Mouse (Mus musculus): ENCODE measurements around the gene Dcaf8. TPM values are rescaled to one million over a fixed set of nuclear protein-coding genes. Genes with fewer than 3 reads are reported as not detected.

Dcaf8 gene
- 70.2 and 78.3 TPM in 2 replicates for polyA plus RNA-seq (2015; fragmentation: Nextera tagmentation; extraction: Ambion mirVana)

GRCm38 (mm10) chr1:172147835-172148278 is at the start of gene Dcaf8:
Gene Dcaf8, plus strand, starts transcription at chr1:172148084.

DNA sequence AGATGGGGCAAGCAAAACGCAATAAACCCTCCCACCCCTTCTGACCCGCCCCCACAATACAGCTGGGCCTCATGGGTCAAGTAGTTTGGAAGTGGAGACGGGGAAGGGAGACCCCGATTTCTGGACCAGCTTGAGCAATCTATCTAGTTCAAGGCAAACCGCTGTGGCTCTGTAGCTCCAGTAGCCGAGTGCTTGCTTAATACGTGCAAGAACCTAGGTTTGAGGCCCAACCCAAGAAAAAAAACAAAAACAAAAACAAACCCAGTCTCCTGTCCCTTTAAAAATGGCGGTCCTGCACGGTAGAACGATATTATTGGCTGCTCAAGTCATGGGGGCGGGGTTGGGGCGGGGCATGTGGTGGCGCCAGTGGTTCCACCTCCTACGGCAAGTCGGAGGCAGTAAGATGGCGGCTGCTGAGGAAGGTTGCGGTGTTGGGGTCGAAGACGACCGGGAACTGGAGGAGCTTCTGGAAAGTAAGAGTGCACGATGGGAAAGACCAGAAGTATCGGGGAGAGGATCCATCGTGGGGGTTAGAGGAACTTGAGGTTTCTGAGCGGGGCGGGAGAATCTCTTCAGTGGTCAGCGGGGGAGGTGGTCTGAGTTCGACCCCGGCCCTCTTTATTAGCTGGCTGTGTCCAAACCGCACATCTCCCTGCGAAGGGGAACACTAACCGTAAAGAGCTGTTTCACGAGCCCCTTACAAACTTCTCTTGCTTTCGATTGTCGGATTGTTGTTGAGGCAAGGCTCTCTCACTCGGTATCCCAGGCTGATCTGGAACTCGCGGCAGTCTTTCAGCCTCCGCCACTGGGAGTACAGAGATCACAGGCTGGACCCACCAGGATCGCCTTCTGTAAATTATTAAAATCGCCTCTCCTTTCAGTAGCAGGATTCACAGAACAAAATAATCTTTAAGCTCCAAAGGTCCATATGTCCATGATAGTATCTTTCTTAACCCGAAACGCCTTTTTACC is 21.2 kb upstream of the Dcaf8 start, which contains the start of gene Pex19:
Gene Pex19 (plus strand): TSS at position 380 of the 972 bp plus-strand sequence.

GRCm38 (mm10) chr1:172206141-172206917 is 58.4 kb downstream of the Dcaf8 start, which contains the start of gene Pea15a:
Gene Pea15a, minus strand, starts transcription at chr1:172206804.

DNA sequence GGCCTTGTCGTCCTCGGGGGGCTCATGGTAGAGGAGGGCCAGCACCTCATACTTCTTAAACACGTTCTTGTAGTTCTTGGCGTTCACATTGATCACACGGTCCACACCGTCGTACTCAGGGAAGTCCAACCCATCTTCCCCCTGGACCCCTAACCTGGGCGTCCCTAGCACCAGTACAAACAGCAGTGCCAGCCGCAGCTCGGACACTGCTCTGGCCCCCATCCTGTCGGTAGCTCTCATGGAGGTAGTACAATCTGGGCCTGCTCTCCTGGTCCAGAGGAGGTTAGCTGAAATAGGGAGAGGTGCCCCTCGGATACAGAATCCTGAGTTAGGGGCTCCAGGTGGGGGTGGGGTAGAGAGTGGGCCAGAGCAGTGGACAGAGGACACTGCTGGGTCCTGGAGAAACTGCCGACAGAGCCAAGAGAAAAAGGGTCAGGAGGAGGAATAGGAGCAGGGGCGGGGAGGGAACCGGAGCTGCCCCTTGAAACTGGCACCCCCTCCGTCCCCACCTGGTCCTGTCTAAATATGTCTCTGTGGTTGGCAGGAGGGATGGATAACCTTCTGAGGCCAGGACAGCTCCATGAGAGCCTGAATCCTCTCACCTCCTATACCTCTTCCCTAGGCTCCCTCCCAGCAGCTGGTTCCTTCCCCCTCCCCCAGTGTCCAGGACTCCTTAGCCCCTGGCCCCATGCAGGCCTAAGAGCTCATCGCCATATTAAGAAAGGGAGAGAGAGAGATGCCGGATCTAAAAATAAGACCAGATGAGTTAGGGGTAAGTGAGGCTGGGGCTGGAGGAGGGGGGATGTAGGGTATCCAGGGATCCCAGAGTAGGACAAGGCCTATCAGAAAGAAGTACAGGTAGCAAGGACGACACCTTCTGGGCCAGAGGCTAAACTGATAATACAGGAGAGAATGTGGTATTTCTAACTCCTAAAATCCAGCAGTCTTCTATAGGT is 71.8 kb downstream of the Dcaf8 start, which contains the start of gene Casq1:
Gene Casq1 (minus strand): TSS at position 418 of the 956 bp plus-strand sequence.

Other genes with a start within 250 kb of the Dcaf8 start
- gene Slamf6, start 230.6 kb upstream of the Dcaf8 start, polyA plus RNA-seq (2015; fragmentation: Nextera tagmentation; extraction: Ambion mirVana): 6.4 and 11.9 TPM in 2 replicates
- 2.6 and 3.0 TPM in 2 replicates for gene Vangl2, start 119.6 kb upstream of the Dcaf8 start, polyA plus RNA-seq (2015; fragmentation: Nextera tagmentation; extraction: Ambion mirVana)
- not detected in 2 replicates for gene Nhlh1, start 90.5 kb upstream of the Dcaf8 start, polyA plus RNA-seq (2015; fragmentation: Nextera tagmentation; extraction: Ambion mirVana)
- 56.9 and 66.1 TPM in 2 replicates for gene Copa, start 65.6 kb upstream of the Dcaf8 start, polyA plus RNA-seq (2015; fragmentation: Nextera tagmentation; extraction: Ambion mirVana)
- gene Ncstn, start 65.3 kb upstream of the Dcaf8 start, polyA plus RNA-seq (2015; fragmentation: Nextera tagmentation; extraction: Ambion mirVana): 41.3 and 48.7 TPM in 2 replicates
- 41.0 and 46.4 TPM in 2 replicates for gene Pex19, start 21.3 kb upstream of the Dcaf8 start, polyA plus RNA-seq (2015; fragmentation: Nextera tagmentation; extraction: Ambion mirVana)
- gene Pea15a, start 58.7 kb downstream of the Dcaf8 start, polyA plus RNA-seq (2015; fragmentation: Nextera tagmentation; extraction: Ambion mirVana): 26.7 and 34.6 TPM in 2 replicates
- 0.57 and 0.62 TPM in 2 replicates for gene Casq1, start 71.8 kb downstream of the Dcaf8 start, polyA plus RNA-seq (2015; fragmentation: Nextera tagmentation; extraction: Ambion mirVana)
- not detected in 2 replicates for gene Atp1a4, start 110.3 kb downstream of the Dcaf8 start, polyA plus RNA-seq (2015; fragmentation: Nextera tagmentation; extraction: Ambion mirVana)
- gene Igsf8, start 113.6 kb downstream of the Dcaf8 start, polyA plus RNA-seq (2015; fragmentation: Nextera tagmentation; extraction: Ambion mirVana): 19.6 and 21.5 TPM in 2 replicates
- 1.5 and 2.7 TPM in 2 replicates for gene Atp1a2, start 150.0 kb downstream of the Dcaf8 start, polyA plus RNA-seq (2015; fragmentation: Nextera tagmentation; extraction: Ambion mirVana)
- 0.07 TPM in 1 of 2 replicates, not detected in the other for gene Kcnj9, start 181.2 kb downstream of the Dcaf8 start, polyA plus RNA-seq (2015; fragmentation: Nextera tagmentation; extraction: Ambion mirVana)
- 0.28 and 0.35 TPM in 2 replicates for gene Kcnj10, start 193.1 kb downstream of the Dcaf8 start, polyA plus RNA-seq (2015; fragmentation: Nextera tagmentation; extraction: Ambion mirVana)
- gene Pigm, start 228.5 kb downstream of the Dcaf8 start, polyA plus RNA-seq (2015; fragmentation: Nextera tagmentation; extraction: Ambion mirVana): 3.3 and 3.5 TPM in 2 replicates

Measured in spleen, postnatal 0 days (tissue).